Mouse (Mus musculus) ES-E14 (cell line): ENCODE measurements around the gene Adamts14.

Experiments used
- CHD2 ChIP-seq: IDR thresholded peaks from 2 replicates; pipeline ENCODE4 v1.6.1; 2014; ENCODE audit warnings: mild to moderate bottlenecking, low read depth, low read length, inconsistent platforms
- HCFC1 ChIP-seq: IDR thresholded peaks from 2 replicates; pipeline ENCODE4 v1.6.1; 2012; ENCODE audit warnings: low read length, inconsistent platforms, borderline replicate concordance; ENCODE audit not compliant: insufficient read depth
- MAFK ChIP-seq: IDR thresholded peaks from 2 replicates; pipeline ENCODE4 v1.6.1; 2014; ENCODE audit warnings: mild to moderate bottlenecking, low read depth, low read length, inconsistent platforms; ENCODE audit not compliant: insufficient read depth
- ZC3H11A ChIP-seq: IDR thresholded peaks from 2 replicates; pipeline ENCODE4 v1.6.1; 2012; ENCODE audit warnings: low read depth, mild to moderate bottlenecking, inconsistent platforms, low read length, borderline replicate concordance
- ZNF384 ChIP-seq: IDR thresholded peaks from 2 replicates; pipeline ENCODE4 v1.6.1; 2012; ENCODE audit warnings: low read depth, low read length, inconsistent platforms

DNA sequence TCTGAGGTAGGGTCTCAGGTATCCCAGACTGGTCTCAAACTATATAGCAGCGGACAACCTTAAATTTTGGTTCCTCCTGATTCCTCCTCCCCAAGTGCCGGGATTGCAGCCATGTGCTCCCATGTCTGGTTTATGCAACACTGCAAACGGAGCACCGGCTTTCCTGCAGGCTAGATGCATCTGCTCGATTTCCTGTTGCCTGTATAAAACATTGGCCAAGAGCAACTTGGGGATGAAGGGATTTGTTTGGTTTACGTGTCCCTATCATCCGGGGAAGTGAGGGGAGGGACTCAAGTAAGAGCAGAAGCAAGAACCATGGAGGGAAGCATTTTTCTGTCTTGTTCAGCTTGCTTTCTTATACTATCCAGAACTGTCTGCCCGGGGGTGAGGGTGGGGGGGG is 78.0 kb downstream of the Adamts14 start:
- TF ChIP-seq CHD2, result no peak
- TF ChIP-seq ZNF384, result no peak
- TF ChIP-seq HCFC1, result no peak
- no peak for TF ChIP-seq ZC3H11A
- no peak for TF ChIP-seq MAFK
